Mouse (Mus musculus): ENCODE data around the gene Ubxn1. TPM values are rescaled to one million over a fixed set of nuclear protein-coding genes. Genes with fewer than 3 reads are reported as not detected.
"Not testable (repeated sequence)": the region's sequence is repeated elsewhere in the genome, so short reads cannot be mapped to it uniquely, and the experiment has no call there.

Gene Ubxn1
- 10 to 100 TPM; 56.1 to 63.1 (median 57.6) TPM for polyA plus RNA-seq (2017; shearing (Covaris generic))

- peak; percentile 98 for ATAC-seq
These were observed at the start of gene Ubxn1 for GRCm38 (mm10) chr19:8871267-8872186. TSS of gene Ubxn1 (plus strand) at chr19:8871496.

GRCm38 (mm10) chr19:8822696-8823095 is 48.6 kb upstream of the Ubxn1 start:
- no peak for ATAC-seq

GRCm38 (mm10) chr19:8829660-8830059 is 41.6 kb upstream of the Ubxn1 start, which contains the start of gene AC129217.1:
TSS of gene AC129217.1 (plus strand) at chr19:8829773.
- ATAC-seq = no peak

- ATAC-seq = no peak
These were observed 40.6 kb upstream of the Ubxn1 start for GRCm38 (mm10) chr19:8830664-8831063.

- no peak for ATAC-seq
These were observed 40.0 kb upstream of the Ubxn1 start for GRCm38 (mm10) chr19:8831262-8831661.

GRCm38 (mm10) chr19:8832971-8833370 is 38.3 kb upstream of the Ubxn1 start:
- ATAC-seq = no peak

GRCm38 (mm10) chr19:8836327-8836726 is 35.0 kb upstream of the Ubxn1 start:
- not testable (repeated sequence) for ATAC-seq

GRCm38 (mm10) chr19:8837251-8837791 is 34.0 kb upstream of the Ubxn1 start, which contains the start of gene Bscl2:
TSS of gene Bscl2 (plus strand) at chr19:8837467.
- peak; percentile 75 for ATAC-seq

GRCm38 (mm10) chr19:8838041-8838730 is 33.1 kb upstream of the Ubxn1 start:
- peak; percentile 2 for ATAC-seq

- no peak for ATAC-seq
These were observed 32.0 kb upstream of the Ubxn1 start, which contains the start of gene Gng3 for GRCm38 (mm10) chr19:8839103-8839907. TSS of gene Gng3 (minus strand) at chr19:8839194.

- peak; percentile 35 for ATAC-seq
These were observed 31.1 kb upstream of the Ubxn1 start for GRCm38 (mm10) chr19:8839908-8840791.

GRCm38 (mm10) chr19:8841012-8841411 is 30.3 kb upstream of the Ubxn1 start:
- ATAC-seq = no peak

- no peak for ATAC-seq
These were observed 28.3 kb upstream of the Ubxn1 start for GRCm38 (mm10) chr19:8842961-8843360.

GRCm38 (mm10) chr19:8844371-8845129 is 26.7 kb upstream of the Ubxn1 start:
- no peak for ATAC-seq

GRCm38 (mm10) chr19:8848356-8848755 is 22.9 kb upstream of the Ubxn1 start:
- ATAC-seq = no peak

GRCm38 (mm10) chr19:8850402-8850901 is 20.8 kb upstream of the Ubxn1 start, which contains the start of gene Lrrn4cl:
TSS of gene Lrrn4cl (plus strand) at chr19:8850768.
- ATAC-seq = no peak

GRCm38 (mm10) chr19:8851639-8852038 is 19.7 kb upstream of the Ubxn1 start:
- ATAC-seq = no peak

- ATAC-seq = no peak
These were observed 18.9 kb upstream of the Ubxn1 start for GRCm38 (mm10) chr19:8852236-8852928.

GRCm38 (mm10) chr19:8853117-8853516 is 18.2 kb upstream of the Ubxn1 start:
- no peak for ATAC-seq

All from inflammation-experienced regulatory T-cells, adult 6 months (primary cell).